Mouse (Mus musculus) retina, postnatal 1 day (tissue): Measurements from ENCODE around the gene Synj2.

Experiments
- DNase-seq: peaks from one replicate; pipeline ENCODE4 v3.0.0-alpha.2; 2012

Synj2 gene

GRCm38 (mm10) chr17:6001836-6002235, 60.8 kb downstream of the Synj2 start:
- DNase-seq: no peak

- DNase-seq: no peak
Observed at GRCm38 (mm10) chr17:6002563-6002962, 61.5 kb downstream of the Synj2 start.

- DNase-seq: no peak
Observed at GRCm38 (mm10) chr17:6003661-6004060, 62.6 kb downstream of the Synj2 start.

DNA sequence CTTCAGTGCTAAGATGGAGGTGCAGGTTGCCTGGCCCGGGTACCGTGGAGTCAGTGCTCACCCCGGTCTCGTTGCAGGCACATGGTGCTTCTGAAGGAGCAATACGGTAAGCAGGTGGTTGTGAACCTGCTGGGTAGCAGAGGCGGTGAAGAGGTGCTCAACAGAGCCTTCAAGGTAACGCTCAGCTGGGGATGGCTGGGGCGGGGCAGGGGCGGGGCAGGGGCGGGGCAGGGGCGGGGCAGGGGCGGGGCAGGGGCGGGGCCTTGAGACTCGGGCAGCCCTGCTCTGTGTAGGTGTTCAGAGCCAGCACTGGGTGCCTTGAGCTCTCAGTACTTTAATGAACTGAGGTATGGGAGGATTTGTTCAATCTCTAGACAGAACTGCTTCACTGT, 64.2 kb downstream of the Synj2 start:
- no peak for DNase-seq

DNA sequence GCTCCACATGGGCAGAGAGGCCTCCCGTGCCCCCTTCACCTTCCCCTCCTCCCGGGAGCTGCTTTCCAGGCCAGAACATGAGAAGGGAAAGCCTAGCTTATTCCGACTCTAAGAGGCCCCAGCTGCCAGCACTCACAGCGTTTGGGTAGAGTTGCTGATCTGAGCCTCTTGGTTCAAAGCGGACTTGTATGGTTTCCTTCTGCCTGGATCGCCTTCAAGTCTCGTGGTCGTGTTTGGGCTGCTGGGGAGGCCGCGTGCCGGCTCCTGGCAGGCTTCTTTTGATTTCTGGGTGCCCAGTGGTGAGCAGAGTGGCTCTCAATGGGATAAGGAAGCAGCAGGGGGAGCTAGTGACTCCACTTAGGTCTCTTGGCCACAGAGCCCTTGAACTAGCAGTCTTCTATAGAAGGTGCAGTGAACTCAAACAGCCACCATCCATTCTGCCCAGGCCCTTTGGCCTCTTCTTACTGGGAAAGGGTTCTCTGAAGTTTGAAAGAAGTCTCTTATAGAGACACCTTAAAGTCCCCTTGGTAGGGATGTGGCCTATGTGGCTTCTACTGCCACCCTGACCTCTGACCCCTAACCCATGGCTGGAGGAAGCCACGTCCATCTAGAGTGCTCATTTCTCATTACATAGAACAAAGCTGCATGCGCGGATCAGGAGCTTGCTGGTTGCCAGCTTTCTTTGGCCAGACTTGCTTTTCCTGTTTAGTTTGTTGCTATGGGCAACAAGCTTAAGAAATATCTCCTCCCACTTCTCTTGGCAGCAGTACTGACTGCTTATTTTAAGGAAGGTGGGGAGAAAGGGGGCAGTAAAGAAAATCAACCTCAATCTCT, 64.8 kb downstream of the Synj2 start:
- no peak for DNase-seq

DNA sequence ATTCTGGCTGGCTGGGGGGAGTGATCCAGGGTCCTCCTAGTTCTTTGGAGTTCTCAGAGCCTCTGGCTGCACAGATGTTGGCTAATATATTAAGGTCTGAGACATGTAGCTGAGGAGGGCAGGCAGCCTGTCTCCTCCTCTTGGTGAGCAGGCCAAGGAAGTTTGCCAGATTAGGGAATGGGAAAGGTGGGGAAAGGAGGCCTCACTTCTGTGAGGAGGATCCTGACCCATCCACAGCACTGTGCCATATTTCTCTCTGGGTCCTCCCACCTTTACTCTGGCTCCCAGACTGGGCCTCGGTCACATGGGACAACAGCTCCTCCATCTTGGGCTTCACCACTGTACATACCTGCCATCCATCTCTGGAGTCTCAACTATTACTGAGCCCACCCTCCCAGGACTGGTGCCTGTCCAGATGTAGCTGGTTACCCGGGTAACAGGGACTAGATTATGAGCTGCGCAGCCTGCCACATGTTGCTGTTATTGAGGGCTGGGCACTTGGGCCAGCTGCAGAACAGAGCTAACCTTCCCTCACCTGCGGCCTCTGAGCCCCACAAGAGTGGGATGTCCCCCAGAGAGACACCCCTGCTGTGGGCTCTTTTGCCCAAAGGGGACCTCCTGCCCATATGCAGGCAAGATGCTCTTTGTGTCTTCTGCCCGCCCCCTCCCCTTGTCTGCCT, 66.2 kb downstream of the Synj2 start:
- no peak for DNase-seq

DNA sequence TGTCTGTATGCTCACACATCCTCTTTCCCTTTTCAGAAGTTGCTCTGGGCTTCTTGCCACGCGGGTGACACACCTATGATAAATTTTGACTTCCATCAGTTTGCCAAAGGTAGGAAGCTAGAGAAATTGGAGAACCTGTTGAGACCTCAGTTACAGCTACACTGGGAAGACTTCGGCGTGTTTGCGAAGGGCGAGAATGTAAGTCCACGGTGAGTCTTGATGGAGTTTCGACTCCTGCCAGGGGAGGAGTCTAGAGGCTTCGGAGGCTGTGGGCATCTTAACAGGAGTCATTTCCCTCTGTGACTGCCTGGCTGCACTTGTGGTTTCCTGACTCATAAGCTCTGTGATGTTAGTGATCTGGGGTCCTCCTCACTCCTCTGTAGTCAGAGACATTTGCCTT, 66.8 kb downstream of the Synj2 start:
- DNase-seq: no peak

DNA sequence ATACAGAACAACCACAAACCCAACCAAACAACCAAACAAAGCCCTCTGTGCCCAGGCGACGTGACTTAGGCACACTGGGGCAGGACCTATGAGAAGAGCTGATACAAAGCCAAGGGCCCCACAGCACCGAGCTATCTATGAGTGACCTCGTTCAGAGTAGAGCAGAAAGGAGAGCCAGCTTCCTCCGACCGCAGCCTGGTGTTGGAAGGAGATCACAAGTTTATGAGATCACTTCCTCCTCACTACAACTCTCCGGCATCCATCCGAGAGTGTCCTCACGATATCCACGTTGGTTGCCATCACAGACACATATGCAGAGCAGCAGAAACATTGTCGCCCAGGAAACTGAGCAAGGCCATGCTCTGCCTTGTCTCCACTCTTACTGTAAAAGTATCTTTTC, 67.5 kb downstream of the Synj2 start:
- DNase-seq: no peak

GRCm38 (mm10) chr17:6009606-6010005, 68.5 kb downstream of the Synj2 start:
- no peak for DNase-seq

GRCm38 (mm10) chr17:6013079-6013478, 72.0 kb downstream of the Synj2 start:
- DNase-seq: no peak

- DNase-seq: no peak
Observed at GRCm38 (mm10) chr17:6014985-6015384, 73.9 kb downstream of the Synj2 start.

GRCm38 (mm10) chr17:6016213-6016780, 75.2 kb downstream of the Synj2 start:
- no peak for DNase-seq

DNA sequence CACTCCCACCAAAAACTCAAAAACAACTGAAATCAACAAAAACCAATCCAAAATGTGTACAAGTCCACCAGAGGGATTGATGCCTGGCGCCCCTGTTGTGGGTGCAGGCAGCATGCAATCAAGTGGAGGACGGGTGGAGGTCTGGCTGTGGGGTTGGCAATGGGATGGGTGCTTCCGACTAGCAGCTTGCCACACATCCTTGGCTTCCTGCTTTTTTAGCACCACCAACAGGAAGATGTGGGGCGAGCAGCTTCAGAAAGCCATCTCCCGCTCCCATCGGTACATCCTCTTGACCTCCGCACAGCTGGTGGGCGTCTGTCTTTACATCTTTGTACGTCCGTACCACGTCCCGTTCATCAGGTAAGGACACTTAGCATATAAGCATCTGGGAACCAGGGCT, 76.2 kb downstream of the Synj2 start:
- no peak for DNase-seq

DNA sequence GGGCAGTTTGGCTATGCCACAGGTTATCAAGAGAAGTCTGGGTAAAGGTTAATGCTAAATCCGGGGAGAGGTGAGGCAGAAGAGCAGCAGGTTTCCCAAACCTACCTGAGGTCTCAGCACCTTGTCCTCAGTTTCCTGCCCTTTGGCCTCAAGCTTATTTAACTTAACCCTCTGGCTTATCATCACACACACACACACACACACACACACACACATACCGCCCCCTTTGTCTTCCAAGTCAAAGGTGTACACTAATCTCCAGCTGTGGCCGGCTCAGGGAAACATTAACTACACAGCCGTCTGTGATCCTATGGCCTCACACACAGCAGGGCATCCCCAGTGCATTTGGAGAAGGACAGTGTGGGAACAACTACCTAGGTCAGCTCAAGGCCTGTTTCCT, 77.3 kb downstream of the Synj2 start:
- DNase-seq: no peak

GRCm38 (mm10) chr17:6019776-6020175, 78.7 kb downstream of the Synj2 start:
- peak; percentile 51 for DNase-seq

GRCm38 (mm10) chr17:6020636-6021035, 79.6 kb downstream of the Synj2 start:
- DNase-seq: peak; percentile 27

GRCm38 (mm10) chr17:6021374-6021789, 80.3 kb downstream of the Synj2 start:
- peak; percentile 30 for DNase-seq

DNA sequence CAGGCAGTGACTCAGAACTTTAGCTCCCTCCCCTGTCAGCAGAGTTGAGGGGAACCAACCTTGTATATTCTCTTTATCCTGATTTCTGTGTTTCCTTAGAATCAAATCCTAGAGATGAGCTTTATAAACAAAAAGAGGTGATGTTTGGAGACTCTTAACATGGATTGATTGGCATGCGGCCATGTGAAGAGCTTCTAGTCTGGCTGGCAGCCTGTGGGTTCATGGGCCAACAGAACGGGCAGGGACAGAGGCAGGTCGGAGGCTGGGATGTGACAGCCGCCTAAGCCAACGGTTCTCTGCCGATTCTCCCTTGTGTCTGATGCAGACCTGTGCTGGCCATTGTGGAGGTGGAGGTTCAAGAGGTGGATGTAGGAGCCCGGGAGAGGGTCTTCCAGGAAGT, 84.8 kb downstream of the Synj2 start:
- DNase-seq: no peak

DNA sequence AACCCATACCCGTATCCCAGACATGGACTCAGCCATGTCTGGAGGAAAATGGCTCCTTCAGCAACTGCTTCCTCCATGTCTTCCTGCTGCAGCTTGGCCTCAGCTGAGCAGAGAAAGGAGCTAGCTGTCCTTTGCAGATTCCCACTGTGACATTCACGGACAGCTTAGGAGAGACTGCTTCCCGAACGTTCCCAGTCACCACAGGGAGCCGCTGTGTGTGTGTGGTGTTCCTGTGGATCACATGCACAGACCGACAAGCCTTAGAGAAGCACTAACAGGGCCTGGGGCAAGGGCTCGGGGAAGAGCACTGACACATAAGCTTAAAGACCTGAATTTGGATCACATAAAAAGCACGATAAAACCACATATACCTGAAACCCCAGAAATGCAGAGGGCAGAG, 94.6 kb downstream of the Synj2 start:
- DNase-seq: no peak

DNA sequence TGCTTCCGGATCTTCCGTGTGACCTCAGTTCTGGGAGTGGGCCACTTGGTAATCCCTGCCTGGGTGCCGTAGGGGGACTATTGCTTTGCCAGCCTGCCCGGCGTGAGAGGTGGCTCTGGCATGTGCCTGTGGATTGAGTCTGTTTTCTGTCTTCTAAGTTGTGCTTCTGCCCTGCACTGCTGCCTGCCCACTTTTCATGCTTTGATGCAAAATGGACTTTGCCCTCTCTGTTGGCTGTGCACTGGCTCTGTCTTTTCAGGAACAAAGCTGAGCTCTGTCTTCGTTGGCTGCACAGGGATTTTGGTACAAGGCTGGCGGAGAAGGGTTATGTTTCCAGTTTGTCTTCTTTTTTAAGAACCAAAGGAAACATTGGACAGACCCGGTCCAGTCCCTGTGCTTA, 95.4 kb downstream of the Synj2 start:
- DNase-seq: no peak

- DNase-seq: no peak
Observed at GRCm38 (mm10) chr17:6036872-6037271, 95.8 kb downstream of the Synj2 start.

DNA sequence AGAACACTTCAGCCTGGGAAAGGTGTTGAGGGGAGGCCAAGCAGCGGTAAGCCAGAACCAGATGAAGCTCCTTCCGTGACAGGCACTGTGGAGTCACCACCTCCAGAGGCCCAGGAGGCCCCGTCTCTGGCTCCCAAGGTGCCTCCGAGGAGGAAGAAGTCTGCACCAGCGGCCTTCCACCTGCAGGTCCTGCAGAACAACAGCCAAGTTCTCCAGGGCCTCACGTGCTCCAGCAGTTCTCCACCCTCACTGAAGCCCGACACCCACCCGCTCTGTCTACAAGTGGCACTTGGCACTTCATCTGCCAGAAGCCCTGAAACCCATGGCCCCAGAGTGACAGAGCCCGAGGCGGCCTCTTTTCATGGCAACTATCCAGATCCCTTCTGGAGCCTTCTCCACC, 96.4 kb downstream of the Synj2 start:
- DNase-seq: no peak

DNA sequence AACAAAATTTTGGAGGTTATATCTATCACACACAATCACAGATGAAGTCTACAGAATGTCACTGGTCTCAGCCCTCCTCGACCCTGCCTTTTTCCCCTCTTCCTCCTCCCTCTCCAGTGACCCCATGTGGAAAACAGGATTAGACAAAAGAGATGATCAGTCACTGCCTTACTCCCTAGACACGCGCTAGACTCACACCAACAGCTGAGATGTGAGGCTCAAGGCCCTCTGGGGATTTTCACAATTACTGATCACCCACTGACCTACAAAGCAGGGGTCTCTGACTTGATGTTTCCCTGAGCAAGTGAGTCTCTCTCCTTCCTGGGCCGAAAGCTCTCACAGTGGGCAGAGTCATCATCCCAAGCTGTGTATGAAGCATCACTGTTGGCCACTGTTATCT, 111.7 kb downstream of the Synj2 start:
- peak; percentile 79 for DNase-seq

DNA sequence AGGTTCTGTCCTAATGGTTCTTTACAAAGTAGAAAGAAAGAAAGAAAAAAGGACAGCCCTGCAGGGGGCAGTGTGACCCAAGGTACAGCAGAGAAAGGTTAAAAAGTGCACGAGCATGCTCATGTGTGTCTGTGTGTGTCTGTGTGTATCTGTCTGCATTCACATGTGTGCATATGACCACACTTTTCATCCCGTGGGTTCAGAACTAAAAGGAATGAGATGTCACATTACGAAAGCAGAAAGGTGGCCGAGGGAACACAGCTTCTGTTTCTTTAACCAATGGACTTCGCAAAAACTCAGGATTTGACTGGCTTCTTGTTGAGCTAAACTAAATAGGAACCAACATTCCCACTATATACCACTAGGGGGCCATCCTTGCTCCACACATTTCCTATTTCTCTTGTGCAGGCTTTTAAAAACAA, 113.9 kb downstream of the Synj2 start:
- peak; percentile 77 for DNase-seq
